Mouse (Mus musculus) G1E-ER4 (cell line): ENCODE data around the gene Mkrn3. TPM values are rescaled to one million over a fixed set of nuclear protein-coding genes. Genes with fewer than 3 reads are reported as not detected.

ENCODE experiments used
- GATA1 ChIP-seq: IDR thresholded peaks from one replicate; pipeline ENCODE4 v1.8.0; 2012; ENCODE audit warnings: low read length, inconsistent platforms
- polyA plus RNA-seq: library from polyadenylated mRNA; stranded (reverse); fragments of >175 nt; gene quantifications from 2 replicates; pipeline ENCODE4 v1.2.3, GENCODE M21; 2012

The Mkrn3 gene
- polyA plus RNA-seq, 1 experiment: 1.9 TPM

DNA sequence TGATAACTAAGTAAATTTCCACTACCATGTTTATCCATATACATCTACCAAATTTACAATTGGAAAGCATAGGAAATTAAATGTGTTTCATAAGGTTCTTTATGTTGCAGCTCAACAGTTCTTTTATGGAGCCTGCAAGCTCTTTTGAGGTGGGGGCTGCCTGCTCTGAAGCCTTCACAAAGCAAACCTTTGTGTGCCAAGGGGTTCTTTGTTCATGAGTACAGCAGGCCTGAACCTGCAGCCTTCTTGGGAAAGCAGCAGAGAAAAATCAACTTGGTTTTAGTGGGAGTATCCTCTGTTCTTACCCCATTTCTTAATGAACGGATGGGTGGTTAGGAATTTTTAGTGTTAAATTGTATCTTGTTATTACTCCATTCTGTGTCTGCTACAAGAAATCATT, 4.7 kb downstream of the Mkrn3 start:
- no peak for TF ChIP-seq GATA1

DNA sequence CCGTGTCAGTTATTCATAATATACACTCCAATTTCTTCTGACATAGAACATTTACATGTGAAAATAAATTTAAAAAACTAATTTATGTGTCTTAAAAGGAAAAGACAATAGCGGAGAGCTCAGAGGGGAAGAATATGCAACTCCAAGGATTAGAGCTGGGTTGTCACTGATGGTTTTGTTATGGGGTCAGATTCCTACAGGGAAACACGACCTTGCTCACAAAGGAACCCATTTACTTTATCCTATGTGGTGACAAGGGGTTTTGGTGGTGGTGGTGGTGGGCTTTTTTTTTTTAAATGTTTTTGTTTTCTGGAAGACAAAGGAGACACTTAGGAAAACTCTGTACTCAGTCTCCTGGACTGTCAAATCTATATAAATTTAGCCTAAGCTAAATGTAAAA, 12.1 kb downstream of the Mkrn3 start:
- no peak for TF ChIP-seq GATA1

DNA sequence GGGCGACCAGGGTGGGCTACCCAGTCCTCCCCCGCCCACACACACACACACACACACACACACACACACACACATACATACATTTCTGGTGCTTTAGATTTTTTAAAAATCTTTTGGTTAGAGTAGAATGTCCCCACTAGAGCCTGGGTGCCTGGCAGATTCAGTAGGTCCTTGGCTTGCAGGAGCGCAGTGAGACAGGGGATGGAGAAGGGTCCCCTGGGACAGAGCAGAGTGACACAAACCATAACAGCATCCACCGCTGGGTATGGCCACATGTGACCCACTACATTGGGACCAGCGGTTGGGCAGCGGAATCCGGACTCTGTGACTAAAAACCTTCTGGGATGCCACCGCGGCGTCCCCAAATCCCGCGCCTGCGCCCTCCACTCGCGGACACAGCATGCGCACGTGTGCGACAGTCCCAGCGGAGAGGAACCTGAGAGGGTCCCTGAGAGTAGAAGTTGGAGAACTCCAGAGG, 13.3 kb downstream of the Mkrn3 start:
- TF ChIP-seq GATA1: no peak

DNA sequence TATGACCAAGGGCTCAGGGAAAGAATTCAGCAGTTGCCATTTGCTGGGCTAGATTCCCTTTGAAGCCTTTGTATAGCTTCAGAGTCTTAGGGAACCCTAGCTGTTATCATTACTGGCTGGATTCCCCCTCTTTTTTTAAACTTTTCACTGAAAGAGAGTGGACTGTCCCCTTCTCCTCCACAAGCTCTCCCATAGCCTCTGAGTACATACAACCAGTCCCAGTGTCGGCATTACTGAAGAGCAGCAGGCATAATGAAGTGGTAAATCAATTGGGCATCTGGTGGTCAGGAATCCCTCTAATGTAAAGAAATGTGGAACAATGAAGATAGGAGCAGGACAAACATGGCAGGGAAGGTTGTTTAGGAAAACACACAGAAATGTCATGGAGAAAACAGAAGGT, 27.7 kb downstream of the Mkrn3 start:
- TF ChIP-seq GATA1: no peak

DNA sequence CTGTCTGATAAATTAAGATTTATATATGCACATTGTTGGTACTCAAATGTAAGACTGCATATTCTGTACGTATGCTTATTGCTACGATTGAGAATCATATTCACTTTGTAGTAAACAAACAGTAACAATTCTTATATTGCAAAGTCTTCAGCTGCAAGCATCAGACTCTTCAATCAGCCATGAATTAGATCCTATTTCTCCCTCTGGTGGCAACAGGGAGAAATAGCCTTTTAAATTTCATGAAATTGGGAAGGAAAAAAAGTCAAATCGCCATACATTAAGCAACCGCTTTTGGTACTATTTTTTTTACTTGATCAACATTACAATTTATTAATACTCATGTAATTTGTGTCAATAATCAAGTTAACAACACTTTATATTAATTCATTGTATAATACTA, 31.6 kb downstream of the Mkrn3 start:
- no peak for TF ChIP-seq GATA1

DNA sequence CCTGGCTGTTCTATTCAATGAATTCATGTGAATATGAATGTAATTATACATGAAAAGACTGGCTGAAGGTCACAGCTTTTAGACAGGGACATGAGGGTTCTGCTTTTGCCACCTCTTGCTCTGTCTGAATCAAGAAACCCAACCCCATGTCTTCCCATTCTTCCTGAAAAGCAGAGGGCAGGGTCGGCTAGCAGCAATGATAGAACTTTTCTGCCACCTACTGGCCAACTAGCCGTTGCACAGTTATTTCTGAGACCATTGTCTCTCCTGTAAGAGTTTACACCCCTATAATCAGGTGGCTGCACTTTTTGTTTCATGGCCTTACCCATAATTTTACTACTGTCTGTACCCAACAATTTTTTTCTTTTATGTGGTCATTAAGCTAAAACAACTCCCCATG, 37.5 kb downstream of the Mkrn3 start:
- no peak for TF ChIP-seq GATA1

DNA sequence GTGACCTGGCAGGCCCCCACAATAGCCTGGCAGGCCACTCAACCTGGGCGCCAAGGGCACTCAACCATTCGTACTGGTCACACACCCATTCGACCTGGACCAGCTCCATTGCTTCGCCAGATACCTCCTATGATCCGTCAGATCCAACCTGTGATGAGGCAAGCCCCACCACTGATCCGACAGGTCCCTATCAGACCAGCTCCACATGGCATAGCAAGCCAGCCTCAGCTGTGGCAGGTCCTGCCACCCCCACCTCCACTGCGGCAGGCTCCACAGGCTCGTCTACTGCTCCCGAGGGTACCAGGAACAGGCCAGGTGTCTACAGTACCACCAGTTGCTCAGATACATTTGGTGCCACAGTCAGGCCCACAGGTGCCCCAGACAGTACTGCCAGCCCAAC, 41.4 kb downstream of the Mkrn3 start:
- TF ChIP-seq GATA1: no peak

DNA sequence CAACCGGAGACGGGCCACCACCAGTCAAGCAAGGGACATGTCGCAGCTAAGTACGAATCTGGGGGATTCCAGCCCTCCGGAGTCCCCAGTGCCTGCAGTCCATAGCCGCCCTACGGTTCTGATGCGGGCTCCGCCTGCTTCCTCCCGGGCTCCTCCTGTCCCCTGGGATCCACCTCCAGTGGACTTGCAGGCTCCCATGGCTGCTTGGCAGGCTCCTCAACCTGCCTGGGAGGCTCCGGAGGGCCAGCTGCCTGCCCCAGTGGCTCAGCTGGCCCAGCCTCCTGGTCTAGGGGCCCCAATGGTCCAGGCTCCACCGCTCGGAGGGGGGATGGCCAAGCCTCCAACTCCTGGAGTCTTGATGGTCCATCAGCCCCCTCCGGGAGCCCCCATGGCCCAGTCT, 42.6 kb downstream of the Mkrn3 start:
- no peak for TF ChIP-seq GATA1

DNA sequence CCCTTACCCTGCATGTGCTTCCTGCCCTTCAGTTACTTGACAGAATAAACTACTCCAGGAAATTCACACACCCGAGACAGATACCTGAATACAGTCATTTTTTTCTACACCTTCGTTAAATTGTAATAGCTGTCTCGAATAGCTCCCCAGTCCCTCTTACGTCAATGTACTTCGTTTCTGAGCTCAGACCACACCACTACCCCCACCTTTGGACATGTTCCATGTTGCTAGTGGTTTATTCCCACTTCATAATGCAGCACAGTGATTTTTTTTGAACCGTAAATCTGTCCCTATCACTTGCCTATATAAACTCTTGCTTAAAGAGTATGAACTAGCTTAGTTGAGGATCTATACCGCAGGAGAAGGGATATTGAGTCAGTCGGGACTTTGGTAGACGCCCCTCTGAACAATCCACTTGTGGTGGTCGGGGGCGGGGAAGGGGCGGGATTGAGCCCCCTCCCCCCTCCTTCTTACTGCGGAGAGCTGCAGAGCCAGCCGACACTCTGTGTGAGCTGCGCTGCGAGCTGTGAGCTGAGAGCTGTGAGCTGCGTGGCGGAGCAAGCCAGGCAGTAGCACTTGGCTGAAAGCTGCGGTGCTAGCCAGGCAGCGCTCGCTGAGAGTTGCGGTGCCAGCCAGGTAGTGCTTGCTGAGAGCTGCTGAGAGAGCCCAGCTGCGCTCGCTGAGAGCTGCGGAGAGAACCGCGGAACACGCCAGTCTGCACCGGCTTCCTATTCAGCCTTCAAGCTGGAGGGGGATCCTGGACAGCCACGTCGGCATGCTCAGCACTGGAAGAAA, 43.2 kb downstream of the Mkrn3 start, which contains the start of gene Magel2:
Magel2 (plus strand) TSS at position 501 of the 795 bp plus-strand sequence.
- no peak for TF ChIP-seq GATA1

DNA sequence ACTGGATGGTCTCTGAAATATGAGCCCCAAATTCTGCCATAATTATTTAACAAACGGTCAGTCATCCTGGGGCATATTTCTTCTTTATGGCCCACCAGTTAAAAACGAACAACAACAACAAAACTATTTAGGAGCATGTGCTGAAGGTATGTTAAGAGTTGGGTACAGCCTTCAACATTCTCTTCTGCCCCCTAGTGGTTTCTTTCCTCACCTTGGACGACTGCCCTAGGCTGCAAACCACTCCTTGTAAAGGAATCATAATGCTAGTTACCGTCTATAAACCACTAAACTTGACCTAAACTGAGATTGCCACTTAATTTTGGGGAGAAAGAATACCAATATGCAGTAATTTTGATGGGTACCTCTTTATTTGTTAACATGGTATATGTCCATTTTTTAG, 44.3 kb downstream of the Mkrn3 start:
- no peak for TF ChIP-seq GATA1

Other genes starting within 250 kb of the Mkrn3 start
- not detected in 2 replicates for gene Ndn, start 73.6 kb downstream of the Mkrn3 start, polyA plus RNA-seq
- not detected in 2 replicates for gene Magel2, start 43.1 kb downstream of the Mkrn3 start, polyA plus RNA-seq
- not detected in 2 replicates for gene Peg12, start 44.4 kb upstream of the Mkrn3 start, polyA plus RNA-seq